Mouse (Mus musculus) ES-E14 (cell line): Measurements from ENCODE around the gene Glo1. TPM values are rescaled to one million over a fixed set of nuclear protein-coding genes. Genes with fewer than 3 reads are reported as not detected.

Experiments used
- DNase-seq: peaks from one replicate; pipeline ENCODE4 v3.0.0-alpha.2; 2013; ENCODE audit warnings: low read depth, low spot score
- H3K27ac ChIP-seq: 2 replicates; pipeline ENCODE4 v1.5.1; 2012; ENCODE audit warnings: low read depth, mild to moderate bottlenecking, low read length, moderate library complexity, mixed read lengths; ENCODE audit not compliant: poor library complexity, insufficient read depth, severe bottlenecking
- H3K36me3 ChIP-seq: 2 replicates; pipeline ENCODE4 v1.6.1; 2012; ENCODE audit warnings: mild to moderate bottlenecking, low read length, moderate library complexity, mixed read lengths; ENCODE audit not compliant: control insufficient read depth, poor library complexity, insufficient read depth, severe bottlenecking
- H3K4me1 ChIP-seq, 2 experiments: fragments of 150-350 bp in 1 of 2; sonication (generic) in 1 of 2; 2 replicates each; pipeline ENCODE4 v1.6.1; 2012; ENCODE audit warnings: low read length in 2 of 2, mild to moderate bottlenecking in 1 of 2, mixed read lengths in 1 of 2; ENCODE audit not compliant: control insufficient read depth in 2 of 2, insufficient read depth in 2 of 2, poor library complexity in 1 of 2
- H3K4me3 ChIP-seq, 2 experiments: fragments of 150-350 bp in 1 of 2; sonication (generic) in 1 of 2; 2 replicates each; pipeline ENCODE4 v1.5.1; 2012; ENCODE audit warnings: low read length in 2 of 2, low read depth in 1 of 2, mild to moderate bottlenecking in 1 of 2, mixed read lengths in 1 of 2; ENCODE audit not compliant: insufficient read depth in 1 of 2, poor library complexity in 1 of 2, severe bottlenecking in 1 of 2
- H3K9ac ChIP-seq: 2 replicates; pipeline ENCODE4 v1.6.1; 2012; ENCODE audit warnings: low read depth, mild to moderate bottlenecking, low read length, mixed read lengths; ENCODE audit not compliant: poor library complexity, insufficient read depth, severe bottlenecking
- H3K9me3 ChIP-seq: fragments of 150-350 bp; sonication (generic); 2 replicates; pipeline ENCODE4 v1.6.1; 2012; ENCODE audit warnings: low read depth, mild to moderate bottlenecking, low read length; ENCODE audit not compliant: control insufficient read depth, insufficient read depth
- CHD2 ChIP-seq: IDR thresholded peaks from 2 replicates; pipeline ENCODE4 v1.6.1; 2014; ENCODE audit warnings: mild to moderate bottlenecking, low read depth, low read length, inconsistent platforms
- HCFC1 ChIP-seq: IDR thresholded peaks from 2 replicates; pipeline ENCODE4 v1.6.1; 2012; ENCODE audit warnings: low read length, inconsistent platforms, borderline replicate concordance; ENCODE audit not compliant: insufficient read depth
- MAFK ChIP-seq: IDR thresholded peaks from 2 replicates; pipeline ENCODE4 v1.6.1; 2014; ENCODE audit warnings: mild to moderate bottlenecking, low read depth, low read length, inconsistent platforms; ENCODE audit not compliant: insufficient read depth
- ZC3H11A ChIP-seq: IDR thresholded peaks from 2 replicates; pipeline ENCODE4 v1.6.1; 2012; ENCODE audit warnings: low read depth, mild to moderate bottlenecking, inconsistent platforms, low read length, borderline replicate concordance
- ZNF384 ChIP-seq: IDR thresholded peaks from 2 replicates; pipeline ENCODE4 v1.6.1; 2012; ENCODE audit warnings: low read depth, low read length, inconsistent platforms
- in situ Hi-C, 2 experiments: fragments of 600-800 bp; cut with MboI; formaldehyde crosslinking; loops; one replicate each; pipeline ENCODE4 v1.15.1; 2025; ENCODE audit warnings: low sequenced_read_pairs in 2 of 2, inconsistent platforms in 1 of 2; ENCODE audit not compliant: unreplicated experiment in 2 of 2
- total RNA-seq: library from RNA; depleted of rRNA; stranded (reverse); fragments of 300-350 nt; gene quantifications from 2 replicates; pipeline ENCODE4 v1.2.3, GENCODE M21; 2012

Gene Glo1
- total RNA-seq, 1 experiment: 283 TPM

GRCm38 (mm10) chr17:30616203-30616602 is 10.5 kb downstream of the Glo1 start:
- Histone ChIP-seq H3K4me1 (peaks cover 2 to 3% of the 10 kb centered on the region in 2 experiments; a peak in 2 of 4 replicates), H3K27ac (no peak overlapping the region), H3K9me3 (no peaks in the 10 kb centered on the region), H3K36me3 (no peaks in the 10 kb centered on the region), H3K4me3 (no peak overlapping the region), H3K9ac (no peak overlapping the region)
- no peak for DNase-seq
- in situ Hi-C loops: no loop called here
- TF ChIP-seq MAFK: no peak
- no peak for TF ChIP-seq ZC3H11A
- no peak for TF ChIP-seq CHD2
- no peak for TF ChIP-seq HCFC1
- TF ChIP-seq ZNF384: no peak

- H3K27ac ChIP-seq: no peak overlapping the region
- no peak overlapping the region for H3K4me3 ChIP-seq
- no peaks in the 10 kb centered on the region for H3K36me3 ChIP-seq
- H3K9me3 ChIP-seq: no peaks in the 10 kb centered on the region
- H3K4me1 ChIP-seq: peaks cover 13 to 19% of the 10 kb centered on the region in 2 experiments
- in situ Hi-C loops: no loop called here
- no peak for DNase-seq
- TF ChIP-seq ZC3H11A (no peak), HCFC1 (no peak), MAFK (no peak), CHD2 (no peak), ZNF384 (no peak)
- no peak overlapping the region for H3K9ac ChIP-seq
Observed at GRCm38 (mm10) chr17:30613350-30613749, 13.3 kb downstream of the Glo1 start.

- peaks cover 17 to 27% of the 10 kb centered on the region in 2 experiments for H3K4me1 ChIP-seq
- peak; percentile 98 for DNase-seq
- in situ Hi-C loops: no loop called here
- H3K4me3 ChIP-seq: peak overlapping the region; percentile 88 to 94
- H3K36me3 ChIP-seq: no peaks in the 10 kb centered on the region
- peak overlapping the region; percentile 97 for H3K9ac ChIP-seq
- peak; percentile 76 for TF ChIP-seq MAFK
- TF ChIP-seq HCFC1: peak; percentile 93
- no peak for TF ChIP-seq ZC3H11A
- peak; percentile 100 for TF ChIP-seq ZNF384
- TF ChIP-seq CHD2: peak; percentile 87
- no peaks in the 10 kb centered on the region for H3K9me3 ChIP-seq
- H3K27ac ChIP-seq: peak overlapping the region; percentile 78
Observed at GRCm38 (mm10) chr17:30612075-30612859, 14.4 kb downstream of the Glo1 start.

GRCm38 (mm10) chr17:30611221-30612074 is 15.2 kb downstream of the Glo1 start:
- TF ChIP-seq HCFC1 (no peak), ZNF384 (no peak), CHD2 (no peak), MAFK (no peak), ZC3H11A (no peak)
- DNase-seq: no peak
- in situ Hi-C loops: no loop called here
- Histone ChIP-seq H3K36me3 (no peaks in the 10 kb centered on the region), H3K4me3 (peak overlapping the region; percentile 88 to 94), H3K4me1 (peaks cover 23 to 32% of the 10 kb centered on the region in 2 experiments), H3K9ac (peak overlapping the region; percentile 97), H3K9me3 (no peaks in the 10 kb centered on the region), H3K27ac (peak overlapping the region; percentile 78)
